Mouse (Mus musculus) adrenal gland, adult 8-10 months (tissue): ENCODE results near the gene Lias. TPM values are rescaled to one million over a fixed set of nuclear protein-coding genes. Genes with fewer than 3 reads are reported as not detected.

Experiments
- DNase-seq: peaks from one replicate; pipeline ENCODE4 v3.0.0; 2022
- total RNA-seq, 4 experiments: library from RNA; stranded (reverse); gene quantifications; 2 replicates each; pipeline ENCODE4 v1.2.4; 2022

Lias gene
- total RNA-seq, 4 experiments from 2014 or later = 51.2 to 69.4 (median 58.5) TPM

- DNase-seq = no peak
Observed at GRCm38 (mm10) chr5:65428321-65428720, 37.0 kb downstream of the Lias start.

- no peak for DNase-seq
Observed at GRCm38 (mm10) chr5:65429441-65429840, 38.1 kb downstream of the Lias start.

GRCm38 (mm10) chr5:65434471-65435362, 43.4 kb downstream of the Lias start:
- DNase-seq = no peak

GRCm38 (mm10) chr5:65435363-65435805, 44.1 kb downstream of the Lias start:
- no peak for DNase-seq

GRCm38 (mm10) chr5:65435806-65436561, 44.7 kb downstream of the Lias start, which contains the start of gene Ugdh:
Ugdh (minus strand) TSS chr5:65435949.
- peak; percentile 96 for DNase-seq

GRCm38 (mm10) chr5:65438041-65438440, 46.7 kb downstream of the Lias start:
- DNase-seq = no peak

GRCm38 (mm10) chr5:65444981-65445380, 53.7 kb downstream of the Lias start:
- no peak for DNase-seq

- no peak for DNase-seq
Observed at GRCm38 (mm10) chr5:65446756-65447155, 55.5 kb downstream of the Lias start.

GRCm38 (mm10) chr5:65447826-65448225, 56.5 kb downstream of the Lias start:
- DNase-seq = no peak

GRCm38 (mm10) chr5:65448941-65449340, 57.6 kb downstream of the Lias start:
- DNase-seq = no peak

GRCm38 (mm10) chr5:65454771-65455170, 63.5 kb downstream of the Lias start:
- DNase-seq = no peak

- DNase-seq = no peak
Observed at GRCm38 (mm10) chr5:65457086-65457827, 66.0 kb downstream of the Lias start.

- DNase-seq = no peak
Observed at GRCm38 (mm10) chr5:65457846-65458245, 66.5 kb downstream of the Lias start.

- no peak for DNase-seq
Observed at GRCm38 (mm10) chr5:65459454-65459853, 68.2 kb downstream of the Lias start.

Other genes with a start within 250 kb of the Lias start
- gene Wdr19, start 191.8 kb upstream of the Lias start, total RNA-seq = 10 to 100 TPM; 10.9 to 21.2 (median 13.8) TPM
- 10 to 100 TPM; 49.3 to 58.4 (median 53.8) TPM for gene Rfc1, start 55.8 kb upstream of the Lias start, total RNA-seq
- 1 to 10 TPM in 3 of 4 experiments, under 1 TPM in 1; 0.80 to 6.0 (median 4.5) TPM for gene Klb, start 43.2 kb upstream of the Lias start, total RNA-seq
- gene Rpl9, start 53 bp upstream of the Lias start, total RNA-seq = 1,000 to 10,000 TPM in 3 of 4 experiments, 100 to 1,000 TPM in 1; 977 to 1,080 (median 1,050) TPM
- gene Ugdh, start 44.5 kb downstream of the Lias start, total RNA-seq = 10 to 100 TPM; 68.1 to 84.6 (median 74.7) TPM
- 10 to 100 TPM in 1 of 4 experiments, 1 to 10 TPM in 2, not detected in 1; 3.6 to 12.4 (median 6.2) TPM for gene Gm43552, start 101.3 kb downstream of the Lias start, total RNA-seq
- gene Smim14, start 145.7 kb downstream of the Lias start, total RNA-seq = 100 to 1,000 TPM; 187 to 201 (median 193) TPM
- 10 to 100 TPM; 65.6 to 84.9 (median 75.1) TPM for gene Ube2k, start 145.7 kb downstream of the Lias start, total RNA-seq